Mouse (Mus musculus) mammary gland, adult 2 months (tissue): ENCODE measurements around the gene Tmem104. TPM values are rescaled to one million over a fixed set of nuclear protein-coding genes. Genes with fewer than 3 reads are reported as not detected.

Experiments
- polyA plus RNA-seq: library from polyadenylated mRNA; depleted of rRNA; stranded (reverse); fragments of >200 nt; gene quantifications from 2 replicates; pipeline ENCODE4 v1.2.3, GENCODE M21; 2012; ENCODE audit warnings: low replicate concordance; rRNA removed

The Tmem104 gene
- polyA plus RNA-seq, result 22.5 TPM in 2 replicates

GRCm38 (mm10) chr11:115187224-115187639, at the start of gene Tmem104:
Gene Tmem104 (plus strand): TSS chr11:115187487.

GRCm38 (mm10) chr11:115162832-115163480, 24.3 kb upstream of the Tmem104 start, which contains the start of gene Slc9a3r1:
Gene Slc9a3r1 (plus strand): TSS chr11:115163341.

GRCm38 (mm10) chr11:115187693-115188092, 406 bp downstream of the Tmem104 start, which contains the start of gene Nat9:
Gene Nat9 (minus strand): TSS chr11:115187859.

GRCm38 (mm10) chr11:115267061-115267883, 80.0 kb downstream of the Tmem104 start, which contains the start of gene Grin2c:
Gene Grin2c (minus strand): TSS chr11:115267243.

GRCm38 (mm10) chr11:115276780-115277603, 89.7 kb downstream of the Tmem104 start, which contains the start of gene Fdxr:
Gene Fdxr (minus strand): TSS chr11:115277050.

Other genes with a start within 250 kb of the Tmem104 start
- 4.5 and 5.2 TPM in 2 replicates for gene Cd300c, start 218.3 kb upstream of the Tmem104 start, polyA plus RNA-seq
- gene Cd300ld, start 197.6 kb upstream of the Tmem104 start, polyA plus RNA-seq, result 4.0 and 8.5 TPM in 2 replicates
- 7.9 and 11.0 TPM in 2 replicates for gene Cd300c2, start 185.6 kb upstream of the Tmem104 start, polyA plus RNA-seq
- 2.8 and 5.3 TPM in 2 replicates for gene Cd300ld2, start 171.3 kb upstream of the Tmem104 start, polyA plus RNA-seq
- gene Cd300ld4, start 160.5 kb upstream of the Tmem104 start, polyA plus RNA-seq, result 8.4 and 32.3 TPM in 2 replicates
- gene Cd300ld5, start 149.7 kb upstream of the Tmem104 start, polyA plus RNA-seq, result 20.6 and 34.4 TPM in 2 replicates
- gene Cd300ld3, start 139.1 kb upstream of the Tmem104 start, polyA plus RNA-seq, result 72.5 and 131 TPM in 2 replicates
- 0.13 and 0.66 TPM in 2 replicates for gene Cd300e, start 125.3 kb upstream of the Tmem104 start, polyA plus RNA-seq
- 4.9 and 6.1 TPM in 2 replicates for gene Rab37, start 96.1 kb upstream of the Tmem104 start, polyA plus RNA-seq
- 3.5 and 3.7 TPM in 2 replicates for gene Cd300lf, start 53.5 kb upstream of the Tmem104 start, polyA plus RNA-seq
- gene Slc9a3r1, start 24.1 kb upstream of the Tmem104 start, polyA plus RNA-seq, result 42.0 and 64.9 TPM in 2 replicates
- gene Nat9, start 372 bp downstream of the Tmem104 start, polyA plus RNA-seq, result 21.1 and 25.5 TPM in 2 replicates
- 0.11 and 0.59 TPM in 2 replicates for gene Grin2c, start 79.8 kb downstream of the Tmem104 start, polyA plus RNA-seq
- 17.8 and 30.0 TPM in 2 replicates for gene Fdxr, start 89.6 kb downstream of the Tmem104 start, polyA plus RNA-seq
- 4.2 and 5.5 TPM in 2 replicates for gene Fads6, start 110.2 kb downstream of the Tmem104 start, polyA plus RNA-seq
- gene Otop2, start 119.7 kb downstream of the Tmem104 start, polyA plus RNA-seq, result not detected in 2 replicates
- gene Ush1g, start 134.6 kb downstream of the Tmem104 start, polyA plus RNA-seq, result 0.26 and 0.37 TPM in 2 replicates
- gene Otop3, start 147.2 kb downstream of the Tmem104 start, polyA plus RNA-seq, result 0.05 and 0.16 TPM in 2 replicates
- gene Hid1, start 180.3 kb downstream of the Tmem104 start, polyA plus RNA-seq, result 53.5 and 57.6 TPM in 2 replicates
- 18.2 and 20.7 TPM in 2 replicates for gene Cdr2l, start 194.4 kb downstream of the Tmem104 start, polyA plus RNA-seq
- 58.1 and 65.1 TPM in 2 replicates for gene Mrpl58, start 216.3 kb downstream of the Tmem104 start, polyA plus RNA-seq
- 52.6 and 152 TPM in 2 replicates for gene Atp5h, start 232.5 kb downstream of the Tmem104 start, polyA plus RNA-seq
- gene Kctd2, start 232.6 kb downstream of the Tmem104 start, polyA plus RNA-seq, result 36.0 and 38.1 TPM in 2 replicates